Mouse (Mus musculus): Measurements from ENCODE around the gene Olfr958. TPM values are rescaled to one million over a fixed set of nuclear protein-coding genes. Genes with fewer than 3 reads are reported as not detected.

Gene Olfr958
- polyA plus RNA-seq, 1 experiment from 2014 or later, result not detected

DNA sequence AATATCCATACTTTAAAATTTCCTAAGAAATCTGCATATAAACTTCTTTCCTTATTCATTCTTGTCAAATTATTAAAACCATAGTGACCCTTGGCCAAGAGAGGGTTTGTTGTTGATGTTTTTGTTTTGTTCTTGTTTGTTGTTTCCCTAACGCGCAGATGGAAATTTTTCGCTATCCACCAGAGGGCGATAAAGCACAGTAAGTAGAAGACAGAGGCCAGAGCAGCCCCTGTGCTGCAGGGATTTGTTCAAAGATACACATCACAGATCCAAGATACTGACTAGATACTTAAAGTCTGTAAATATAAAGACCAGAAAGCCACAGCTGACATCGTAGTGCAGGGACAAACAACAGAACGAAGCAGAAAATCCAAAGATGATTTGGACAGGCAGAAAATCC, 44.9 kb downstream of the Olfr958 start:
- Histone ChIP-seq H3K9me3 (no peaks in the 10 kb centered on the region), H3K36me3 (no peaks in the 10 kb centered on the region), H3K27me3 (no peaks in the 10 kb centered on the region), H3K4me1 (replicated peaks) (no peaks in the 10 kb centered on the region), H3K4me2 (no peak overlapping the region), H3K9ac (no peak overlapping the region), H3K27ac (replicated peaks) (no peak overlapping the region), H3K4me3 (no peak overlapping the region)
- peak; percentile 89; the same call in 1 of the 2 replicates for ATAC-seq (ENCODE audit: low read depth)
- 9% methylated on average over 6 of the region's 6 CpGs for WGBS

Other genes starting within 250 kb of the Olfr958 start
- gene Olfr948, start 228.0 kb downstream of the Olfr958 start, polyA plus RNA-seq (2015; fragmentation: Nextera tagmentation; extraction: Ambion mirVana), result not detected in 2 replicates
- not detected in 2 replicates for gene Olfr951, start 166.6 kb downstream of the Olfr958 start, polyA plus RNA-seq (2015; fragmentation: Nextera tagmentation; extraction: Ambion mirVana)
- gene Olfr952, start 126.9 kb downstream of the Olfr958 start, polyA plus RNA-seq (2015; fragmentation: Nextera tagmentation; extraction: Ambion mirVana), result not detected in 2 replicates
- not detected in 2 replicates for gene Olfr954, start 97.4 kb downstream of the Olfr958 start, polyA plus RNA-seq (2015; fragmentation: Nextera tagmentation; extraction: Ambion mirVana)
- gene Olfr955, start 82.1 kb downstream of the Olfr958 start, polyA plus RNA-seq (2015; fragmentation: Nextera tagmentation; extraction: Ambion mirVana), result not detected in 2 replicates
- gene Olfr44, start 60.1 kb downstream of the Olfr958 start, polyA plus RNA-seq (2015; fragmentation: Nextera tagmentation; extraction: Ambion mirVana), result not detected in 2 replicates
- not detected in 2 replicates for gene Olfr957, start 38.2 kb downstream of the Olfr958 start, polyA plus RNA-seq (2015; fragmentation: Nextera tagmentation; extraction: Ambion mirVana)
- not detected in 2 replicates for gene Olfr959, start 21.5 kb upstream of the Olfr958 start, polyA plus RNA-seq (2015; fragmentation: Nextera tagmentation; extraction: Ambion mirVana)
- 60.0 and 67.7 TPM in 2 replicates for gene AW551984, start 50.3 kb upstream of the Olfr958 start, polyA plus RNA-seq (2015; fragmentation: Nextera tagmentation; extraction: Ambion mirVana)
- not detected in 2 replicates for gene Olfr148, start 56.6 kb upstream of the Olfr958 start, polyA plus RNA-seq (2015; fragmentation: Nextera tagmentation; extraction: Ambion mirVana)
- not detected in 2 replicates for gene Olfr960, start 67.3 kb upstream of the Olfr958 start, polyA plus RNA-seq (2015; fragmentation: Nextera tagmentation; extraction: Ambion mirVana)
- gene Olfr961, start 91.0 kb upstream of the Olfr958 start, polyA plus RNA-seq (2015; fragmentation: Nextera tagmentation; extraction: Ambion mirVana), result not detected in 2 replicates
- gene Olfr963, start 113.2 kb upstream of the Olfr958 start, polyA plus RNA-seq (2015; fragmentation: Nextera tagmentation; extraction: Ambion mirVana), result not detected in 2 replicates
- gene Olfr149, start 153.1 kb upstream of the Olfr958 start, polyA plus RNA-seq (2015; fragmentation: Nextera tagmentation; extraction: Ambion mirVana), result not detected in 2 replicates
- not detected in 2 replicates for gene Olfr965, start 157.3 kb upstream of the Olfr958 start, polyA plus RNA-seq (2015; fragmentation: Nextera tagmentation; extraction: Ambion mirVana)
- not detected in 2 replicates for gene Olfr150, start 176.9 kb upstream of the Olfr958 start, polyA plus RNA-seq (2015; fragmentation: Nextera tagmentation; extraction: Ambion mirVana)
- not detected in 2 replicates for gene Olfr967, start 192.2 kb upstream of the Olfr958 start, polyA plus RNA-seq (2015; fragmentation: Nextera tagmentation; extraction: Ambion mirVana)
- gene Olfr968, start 229.2 kb upstream of the Olfr958 start, polyA plus RNA-seq (2015; fragmentation: Nextera tagmentation; extraction: Ambion mirVana), result not detected in 2 replicates
- gene Olfr969, start 236.9 kb upstream of the Olfr958 start, polyA plus RNA-seq (2015; fragmentation: Nextera tagmentation; extraction: Ambion mirVana), result not detected in 2 replicates

Data from neural tube, embryonic 13.5 days (tissue).